Comparison of ENCODE assay signal across 21 mouse cellular contexts in genomic region chr7:98831290-98831689, GRCm38 (mm10). TPM values are rescaled to one million over a fixed set of nuclear protein-coding genes. Genes with fewer than 3 reads are reported as not detected.
"Had no signal": no experiment of that assay in that cellular context is flagged by ENCODE, and none has a peak within 500 bp of the region (broad histone marks: within the 10 kb centered on the region; RNA-seq: fewer than 3 reads in every experiment).

No protein-coding gene starts in this region.

- H3K27ac ChIP-seq: liver, embryonic 14.5 days; midbrain, embryonic 10.5 days; midbrain, embryonic 12.5 days; neural tube, embryonic 13.5 days; neural tube, embryonic 15.5 days; stomach, embryonic 15.5 days; stomach, postnatal 0 days had no signal

- ATAC-seq: midbrain, embryonic 16.5 days had no signal

- DNase-seq: lung, adult 18-20 months; lung, embryonic 14.5 days; lung, postnatal 10 days; lung, postnatal 4 days; midbrain, embryonic 14.5 days; retina, postnatal 1 day; right cerebral cortex, adult 18-20 months; right cerebral cortex, postnatal 25 days; right cerebral cortex, postnatal 4 days; thymus, adult 2 months; thymus, postnatal 36 days had no signal

- H3K4me3 ChIP-seq: midbrain, embryonic 10.5 days; midbrain, embryonic 12.5 days; myocyte; neural tube, embryonic 13.5 days; neural tube, embryonic 15.5 days; stomach, embryonic 15.5 days had no signal

RNA-seq across cellular contexts. Expression of gene Wnt11, which starts 3.6 kb away (rescaled TPM):
- total RNA-seq: megakaryocyte-erythroid progenitor cell, adult 5-6 weeks had no signal
